Mouse (Mus musculus) forebrain, embryonic 15.5 days (tissue): ENCODE results near the gene Catsperb. TPM values are rescaled to one million over a fixed set of nuclear protein-coding genes. Genes with fewer than 3 reads are reported as not detected.
"Not testable (repeated sequence)": the region's sequence is repeated elsewhere in the genome, so short reads cannot be mapped to it uniquely, and the experiment has no call there.

ENCODE experiments used
- ATAC-seq: fragments of 200-750 bp; cut with Nextera tagmentation; replicated peaks from 2 replicates; pipeline ENCODE4 v1.8.0; 2017; ENCODE audit warnings: mild to moderate bottlenecking, moderate TSS enrichment, moderate library complexity
- H3K27ac ChIP-seq: fragments of 300-500 bp; sonication (generic); replicated peaks from 2 replicates; pipeline ENCODE4 v1.5.1; 2015; ENCODE audit warnings: mild to moderate bottlenecking, inconsistent platforms
- H3K27me3 ChIP-seq: fragments of 300-500 bp; sonication (generic); 2 replicates; pipeline ENCODE4 v1.6.1; 2015; ENCODE audit warnings: inconsistent platforms
- H3K36me3 ChIP-seq: fragments of 300-500 bp; sonication (generic); 2 replicates; pipeline ENCODE4 v1.6.1; 2015; ENCODE audit warnings: mild to moderate bottlenecking, inconsistent platforms
- H3K4me1 ChIP-seq: fragments of 300-500 bp; sonication (generic); 2 replicates; pipeline ENCODE4 v1.6.1; 2015; ENCODE audit warnings: inconsistent platforms
- H3K4me2 ChIP-seq: fragments of 300-500 bp; sonication (generic); replicated peaks from 2 replicates; pipeline ENCODE4 v1.6.1; 2015; ENCODE audit warnings: mild to moderate bottlenecking, inconsistent platforms
- H3K4me3 ChIP-seq: fragments of 300-500 bp; sonication (generic); 2 replicates; pipeline ENCODE4 v1.5.1; 2015; ENCODE audit warnings: mild to moderate bottlenecking, inconsistent platforms
- H3K9ac ChIP-seq: fragments of 300-500 bp; sonication (generic); replicated peaks from 2 replicates; pipeline ENCODE4 v1.6.1; 2015; ENCODE audit warnings: mild to moderate bottlenecking, inconsistent platforms
- H3K9me3 ChIP-seq: fragments of 300-500 bp; sonication (generic); 2 replicates; pipeline ENCODE4 v1.6.1; 2016; ENCODE audit warnings: inconsistent platforms
- WGBS: fragments of 180-500 bp; shearing (Covaris S2); methylation state at CpG from one replicate; pipeline ENCODE4 v1.1.7; 2015; ENCODE audit warnings: mixed read lengths; 5-methylcytosine and 5-hydroxymethylcytosine counted together
- microRNA-seq: library from miRNA; unstranded; fragments of <30 nt; microRNA quantifications from one replicate; pipeline ENCODE4, GENCODE M21; 2016
- polyA plus RNA-seq: library from polyadenylated mRNA; unstranded; fragments of >200 nt; fragmentation: Nextera tagmentation; extraction: Ambion mirVana; gene quantifications from 2 replicates; pipeline ENCODE4 v1.2.1, GENCODE M21; 2015

Gene Catsperb
- polyA plus RNA-seq, result not detected in 2 replicates

- ATAC-seq, result not testable (repeated sequence)
- WGBS, result 69% methylated on average over 1 of the region's 1 CpGs
Observed at GRCm38 (mm10) chr12:101404353-101404752, at the start of gene Catsperb. Gene Catsperb (plus strand): TSS chr12:101404653.

GRCm38 (mm10) chr12:101361468-101361867 is 43.0 kb upstream of the Catsperb start:
- H3K36me3 ChIP-seq, H3K27me3 ChIP-seq, H3K4me1 ChIP-seq, H3K27ac ChIP-seq, H3K9me3 ChIP-seq, H3K9ac ChIP-seq, H3K4me3 ChIP-seq, H3K4me2 ChIP-seq, ATAC-seq: not testable (repeated sequence)
- WGBS, result 81% methylated on average over 1 of the region's 1 CpGs

More at GRCm38 (mm10) chr12:101404353-101404752, at the start of gene Catsperb:
- H3K27ac ChIP-seq, H3K9ac ChIP-seq, H3K4me3 ChIP-seq, H3K36me3 ChIP-seq, H3K4me2 ChIP-seq, H3K4me1 ChIP-seq, H3K27me3 ChIP-seq, H3K9me3 ChIP-seq: not testable (repeated sequence)

- ATAC-seq, H3K4me1 ChIP-seq, H3K4me3 ChIP-seq, H3K4me2 ChIP-seq, H3K36me3 ChIP-seq, H3K9me3 ChIP-seq, H3K27me3 ChIP-seq, H3K27ac ChIP-seq, H3K9ac ChIP-seq: not testable (repeated sequence)
- WGBS, result 67% methylated on average over 1 of the region's 1 CpGs
Observed at GRCm38 (mm10) chr12:101381460-101381859, 23.0 kb upstream of the Catsperb start.

- Histone ChIP-seq H3K4me3 (no peak overlapping the region), H3K9me3 (no peaks in the 10 kb centered on the region), H3K27ac (no peak overlapping the region), H3K4me2 (no peak overlapping the region), H3K4me1 (no peaks in the 10 kb centered on the region), H3K9ac (no peak overlapping the region), H3K27me3 (no peaks in the 10 kb centered on the region), H3K36me3 (no peaks in the 10 kb centered on the region)
- WGBS, result 75% methylated on average over 1 of the region's 1 CpGs
- ATAC-seq, result no peak
Observed at GRCm38 (mm10) chr12:101426131-101426530, 21.7 kb downstream of the Catsperb start.

- ATAC-seq, result no peak
- WGBS, result 92% methylated on average over 5 of the region's 5 CpGs
Observed at GRCm38 (mm10) chr12:101462051-101462450, 57.6 kb downstream of the Catsperb start.

GRCm38 (mm10) chr12:101483571-101483970 is 79.1 kb downstream of the Catsperb start:
- no peaks in the 10 kb centered on the region for H3K27me3 ChIP-seq
- H3K4me3 ChIP-seq, result no peak overlapping the region
- no peaks in the 10 kb centered on the region for H3K9me3 ChIP-seq
- no peak for ATAC-seq
- no peaks in the 10 kb centered on the region for H3K4me1 ChIP-seq
- no peak overlapping the region for H3K9ac ChIP-seq
- H3K36me3 ChIP-seq, result no peaks in the 10 kb centered on the region
- H3K4me2 ChIP-seq, result no peak overlapping the region
- no peak overlapping the region for H3K27ac ChIP-seq

More at GRCm38 (mm10) chr12:101462051-101462450, 57.6 kb downstream of the Catsperb start:
- no peak overlapping the region for H3K4me3 ChIP-seq
- no peak overlapping the region for H3K27ac ChIP-seq
- no peaks in the 10 kb centered on the region for H3K36me3 ChIP-seq
- no peaks in the 10 kb centered on the region for H3K9me3 ChIP-seq
- H3K4me1 ChIP-seq, result no peaks in the 10 kb centered on the region
- no peak overlapping the region for H3K9ac ChIP-seq
- H3K27me3 ChIP-seq, result no peaks in the 10 kb centered on the region
- no peak overlapping the region for H3K4me2 ChIP-seq

- not testable (repeated sequence) for H3K36me3 ChIP-seq, H3K27me3 ChIP-seq, H3K4me3 ChIP-seq, H3K4me1 ChIP-seq, H3K9ac ChIP-seq, ATAC-seq, H3K9me3 ChIP-seq, H3K27ac ChIP-seq, H3K4me2 ChIP-seq
- 80% methylated on average over 2 of the region's 2 CpGs for WGBS
Observed at GRCm38 (mm10) chr12:101511326-101511725, 106.9 kb downstream of the Catsperb start.

GRCm38 (mm10) chr12:101606622-101607021 is 202.2 kb downstream of the Catsperb start:
- H3K9ac ChIP-seq, H3K4me2 ChIP-seq, ATAC-seq, H3K4me1 ChIP-seq, H3K36me3 ChIP-seq, H3K27ac ChIP-seq, H3K27me3 ChIP-seq, H3K4me3 ChIP-seq, H3K9me3 ChIP-seq: not testable (repeated sequence)

GRCm38 (mm10) chr12:101633137-101633536 is 228.7 kb downstream of the Catsperb start:
- Histone ChIP-seq H3K4me2 (no peak overlapping the region), H3K27ac (no peak overlapping the region), H3K9ac (no peak overlapping the region), H3K4me3 (no peak overlapping the region), H3K36me3 (no peaks in the 10 kb centered on the region), H3K9me3 (no peaks in the 10 kb centered on the region), H3K4me1 (no peaks in the 10 kb centered on the region), H3K27me3 (no peaks in the 10 kb centered on the region)
- whole genome bisulfite sequencing, result 93% methylated on average over 1 of the region's 1 CpGs
- no peak for ATAC-seq

- H3K9me3 ChIP-seq, result no peaks in the 10 kb centered on the region
- H3K4me1 ChIP-seq, result no peaks in the 10 kb centered on the region
- H3K4me3 ChIP-seq, result no peak overlapping the region
- H3K9ac ChIP-seq, result no peak overlapping the region
- H3K27me3 ChIP-seq, result no peaks in the 10 kb centered on the region
- H3K4me2 ChIP-seq, result no peak overlapping the region
- no peak overlapping the region for H3K27ac ChIP-seq
- ATAC-seq, result no peak
- no peaks in the 10 kb centered on the region for H3K36me3 ChIP-seq
- 95% methylated on average over 2 of the region's 2 CpGs for WGBS
Observed at GRCm38 (mm10) chr12:101667502-101667901, 263.0 kb downstream of the Catsperb start.

Small RNA genes within 50 kb of the gene (microRNA-seq; reads per million reads assigned to microRNA genes)
- not detected for gene Gm24542
